Mouse (Mus musculus): Measurements from ENCODE around the gene Ddx19b. TPM values are rescaled to one million over a fixed set of nuclear protein-coding genes. Genes with fewer than 3 reads are reported as not detected.
"Not testable (repeated sequence)": the region's sequence is repeated elsewhere in the genome, so short reads cannot be mapped to it uniquely, and the experiment has no call there.

Ddx19b gene
- polyA plus RNA-seq (2016; fragmentation: Nextera tagmentation; extraction: Ambion mirVana), result 4.5 and 4.9 TPM in 2 replicates

- Histone ChIP-seq H3K4me3 (no peak within 1 kb of the TSS), H3K4me2 (no peak within 1 kb of the TSS), H3K27me3 (replicated peaks) (peaks cover 7% of the 10 kb centered on the region; the same call in 1 of the 2 replicates), H3K9ac (no peak within 1 kb of the TSS), H3K36me3 (peaks cover 12% of the 10 kb centered on the region), H3K9me3 (replicated peaks) (no peaks in the 10 kb centered on the region), H3K4me1 (peaks cover 53% of the 10 kb centered on the region), H3K27ac (no peak within 1 kb of the TSS)
- ATAC-seq, result no peak
- WGBS (ENCODE audit: insufficient replicate concordance), result 88% methylated on average over 19 of the region's 19 CpGs
These were observed at the start of gene Ddx19b for GRCm38 (mm10) chr8:111031572-111031971. TSS of gene Ddx19b (minus strand) at chr8:111031751.

GRCm38 (mm10) chr8:111079861-111080271 is 48.3 kb upstream of the Ddx19b start:
- no peak for ATAC-seq
- WGBS (ENCODE audit: insufficient replicate concordance), result 36% methylated on average over 6 of the region's 6 CpGs
- H3K9me3 ChIP-seq (replicated peaks), result no peaks in the 10 kb centered on the region
- H3K36me3 ChIP-seq, result no peaks in the 10 kb centered on the region
- no peak overlapping the region for H3K4me2 ChIP-seq
- no peak overlapping the region for H3K27ac ChIP-seq
- no peak overlapping the region for H3K4me3 ChIP-seq
- peaks cover 17% of the 10 kb centered on the region; the same call in 1 of the 2 replicates for H3K27me3 ChIP-seq (replicated peaks)
- H3K9ac ChIP-seq, result no peak overlapping the region
- no peaks in the 10 kb centered on the region for H3K4me1 ChIP-seq

GRCm38 (mm10) chr8:111079461-111079860 is 47.9 kb upstream of the Ddx19b start:
- Histone ChIP-seq H3K4me1 (no peaks in the 10 kb centered on the region), H3K9me3 (replicated peaks) (no peaks in the 10 kb centered on the region), H3K27ac (no peak overlapping the region), H3K4me3 (no peak overlapping the region), H3K27me3 (replicated peaks) (peaks cover 17% of the 10 kb centered on the region; the same call in 1 of the 2 replicates), H3K36me3 (no peaks in the 10 kb centered on the region), H3K9ac (no peak overlapping the region), H3K4me2 (no peak overlapping the region)
- no peak for ATAC-seq
- WGBS (ENCODE audit: insufficient replicate concordance), result 60% methylated on average over 5 of the region's 5 CpGs

- no peak overlapping the region for H3K9ac ChIP-seq
- ATAC-seq, result no peak
- WGBS (ENCODE audit: insufficient replicate concordance), result 69% methylated on average over 3 of the region's 3 CpGs
These were observed 44.4 kb upstream of the Ddx19b start for GRCm38 (mm10) chr8:111075926-111076325.

GRCm38 (mm10) chr8:111068660-111069059 is 37.1 kb upstream of the Ddx19b start:
- WGBS (ENCODE audit: insufficient replicate concordance), result 71% methylated on average over 9 of the region's 9 CpGs
- not testable (repeated sequence) for H3K4me3 ChIP-seq, H3K4me2 ChIP-seq

More at GRCm38 (mm10) chr8:111075926-111076325, 44.4 kb upstream of the Ddx19b start:
- 0 out of 2 replicates have a peak, but pooled peaks cover 6% of the 10 kb centered on the region for H3K27me3 ChIP-seq (replicated peaks)
- H3K36me3 ChIP-seq, result no peaks in the 10 kb centered on the region
- H3K4me3 ChIP-seq, result no peak overlapping the region
- no peak overlapping the region for H3K27ac ChIP-seq
- H3K4me1 ChIP-seq, result no peaks in the 10 kb centered on the region
- 0 out of 2 replicates have a peak, but pooled peaks cover 7% of the 10 kb centered on the region for H3K9me3 ChIP-seq (replicated peaks)
- H3K4me2 ChIP-seq, result no peak overlapping the region

GRCm38 (mm10) chr8:111067439-111067838 is 35.9 kb upstream of the Ddx19b start:
- no peak overlapping the region for H3K9ac ChIP-seq
- H3K4me2 ChIP-seq, result no peak overlapping the region
- no peak for ATAC-seq
- 25% methylated on average over 10 of the region's 10 CpGs for WGBS (ENCODE audit: insufficient replicate concordance)
- no peaks in the 10 kb centered on the region for H3K36me3 ChIP-seq
- H3K4me1 ChIP-seq, result peaks cover 15% of the 10 kb centered on the region; the same call in 1 of the 2 replicates
- H3K27ac ChIP-seq, result no peak overlapping the region
- no peak overlapping the region for H3K4me3 ChIP-seq
- no peaks in the 10 kb centered on the region for H3K9me3 ChIP-seq (replicated peaks)
- H3K27me3 ChIP-seq (replicated peaks), result peaks cover 28% of the 10 kb centered on the region

More at GRCm38 (mm10) chr8:111068660-111069059, 37.1 kb upstream of the Ddx19b start:
- H3K9me3 ChIP-seq (replicated peaks); H3K4me1 ChIP-seq; H3K27ac ChIP-seq; H3K36me3 ChIP-seq; ATAC-seq; H3K9ac ChIP-seq: not testable (repeated sequence)
- H3K27me3 ChIP-seq (replicated peaks), result peaks cover 28% of the 10 kb centered on the region

- peaks cover 24% of the 10 kb centered on the region for H3K27me3 ChIP-seq (replicated peaks)
- ATAC-seq, result no peak
- no peak overlapping the region for H3K27ac ChIP-seq
- 51% methylated on average over 4 of the region's 4 CpGs for WGBS (ENCODE audit: insufficient replicate concordance)
- no peak overlapping the region for H3K9ac ChIP-seq
- H3K4me2 ChIP-seq, result no peak overlapping the region
- no peak overlapping the region for H3K4me3 ChIP-seq
- H3K4me1 ChIP-seq, result peaks cover 25% of the 10 kb centered on the region
- H3K36me3 ChIP-seq, result no peaks in the 10 kb centered on the region
- H3K9me3 ChIP-seq (replicated peaks), result no peaks in the 10 kb centered on the region
These were observed 34.8 kb upstream of the Ddx19b start for GRCm38 (mm10) chr8:111066308-111066707.

- Histone ChIP-seq H3K9ac (peak overlapping the region; percentile 69; the same call in 1 of the 2 replicates), H3K4me3 (peak overlapping the region; percentile 70), H3K4me2 (peak overlapping the region; percentile 85), H3K36me3 (peaks cover 5% of the 10 kb centered on the region), H3K27ac (no peak overlapping the region), H3K27me3 (replicated peaks) (peaks cover 16% of the 10 kb centered on the region), H3K9me3 (replicated peaks) (no peaks in the 10 kb centered on the region), H3K4me1 (peaks cover 50% of the 10 kb centered on the region)
- ATAC-seq, result no peak
- WGBS (ENCODE audit: insufficient replicate concordance), result 41% methylated on average over 2 of the region's 2 CpGs
These were observed 31.3 kb upstream of the Ddx19b start for GRCm38 (mm10) chr8:111062893-111063292.

GRCm38 (mm10) chr8:111062072-111062757 is 30.7 kb upstream of the Ddx19b start:
- WGBS (ENCODE audit: insufficient replicate concordance), result under 1% methylated on average over 27 of the region's 27 CpGs
- H3K27me3 ChIP-seq (replicated peaks), result peaks cover 14% of the 10 kb centered on the region
- H3K9me3 ChIP-seq (replicated peaks), result no peaks in the 10 kb centered on the region
- H3K27ac ChIP-seq, result peak overlapping the region; percentile 2; the same call in 1 of the 2 replicates
- peaks cover 57% of the 10 kb centered on the region for H3K4me1 ChIP-seq
- peak overlapping the region; percentile 70 for H3K4me3 ChIP-seq
- H3K9ac ChIP-seq, result peak overlapping the region; percentile 69
- H3K36me3 ChIP-seq, result peaks cover 11% of the 10 kb centered on the region
- H3K4me2 ChIP-seq, result peak overlapping the region; percentile 85
- ATAC-seq, result peak; percentile 81

GRCm38 (mm10) chr8:111061688-111062071 is 30.1 kb upstream of the Ddx19b start:
- H3K9me3 ChIP-seq (replicated peaks), result no peaks in the 10 kb centered on the region
- peak overlapping the region; percentile 85 for H3K4me2 ChIP-seq
- peaks cover 11% of the 10 kb centered on the region for H3K27me3 ChIP-seq (replicated peaks)
- H3K27ac ChIP-seq, result peak overlapping the region; percentile 2; the same call in 1 of the 2 replicates
- 0 out of 2 replicates have a peak, but pooled peaks have one; percentile 0 for ATAC-seq
- H3K9ac ChIP-seq, result peak overlapping the region; percentile 69
- H3K4me3 ChIP-seq, result peak overlapping the region; percentile 70
- WGBS (ENCODE audit: insufficient replicate concordance), result 2% methylated on average over 14 of the region's 14 CpGs
- H3K4me1 ChIP-seq, result peaks cover 62% of the 10 kb centered on the region
- H3K36me3 ChIP-seq, result peaks cover 11% of the 10 kb centered on the region

GRCm38 (mm10) chr8:111058946-111059572 is 27.5 kb upstream of the Ddx19b start:
- Histone ChIP-seq H3K9me3 (replicated peaks) (no peaks in the 10 kb centered on the region), H3K9ac (no peak overlapping the region; the same call in 1 of the 2 replicates), H3K4me3 (no peak overlapping the region), H3K27me3 (replicated peaks) (no peaks in the 10 kb centered on the region; the same call in 1 of the 2 replicates), H3K4me1 (peaks cover 79% of the 10 kb centered on the region), H3K36me3 (peaks cover 30% of the 10 kb centered on the region), H3K4me2 (no peak overlapping the region), H3K27ac (no peak overlapping the region)
- no peak for ATAC-seq
- WGBS (ENCODE audit: insufficient replicate concordance), result 41% methylated on average over 2 of the region's 2 CpGs
